Mouse (Mus musculus) lung, embryonic 16.5 days (tissue): ENCODE measurements at regions not wholly inside any gene's neighbourhood (a gene's known extent, or its start where the extent isn't known, plus 50 kb on each side); places are given as distances from the start of the nearest gene placed in this dataset.

Source experiments
- ATAC-seq: fragments of 200-750 bp; cut with Nextera tagmentation; 2 replicates; pipeline ENCODE4 v1.8.0; 2017; ENCODE audit warnings: low read depth, mild to moderate bottlenecking, moderate library complexity
- H3K27ac ChIP-seq: fragments of 300-500 bp; sonication (generic); 2 replicates; pipeline ENCODE4 v1.5.1; 2014; ENCODE audit warnings: mild to moderate bottlenecking, control low read depth, low read length
- H3K27me3 ChIP-seq: fragments of 300-500 bp; sonication (generic); 2 replicates; pipeline ENCODE4 v1.6.1; 2014; ENCODE audit warnings: low read depth, low read length, mixed read lengths; ENCODE audit not compliant: control insufficient read depth, insufficient read depth
- H3K36me3 ChIP-seq: fragments of 300-500 bp; sonication (generic); 2 replicates; pipeline ENCODE4 v1.6.1; 2014; ENCODE audit warnings: low read length; ENCODE audit not compliant: control insufficient read depth, insufficient read depth
- H3K4me1 ChIP-seq: fragments of 300-500 bp; sonication (generic); replicated peaks from 2 replicates; pipeline ENCODE4 v1.6.1; 2014; ENCODE audit warnings: low read length, mixed read lengths; ENCODE audit not compliant: control insufficient read depth, insufficient read depth
- H3K4me2 ChIP-seq: fragments of 300-500 bp; sonication (generic); 2 replicates; pipeline ENCODE4 v1.6.1; 2014; ENCODE audit warnings: low read depth, low read length, control low read depth
- H3K4me3 ChIP-seq: fragments of 300-500 bp; sonication (generic); 2 replicates; pipeline ENCODE4 v1.5.1; 2014; ENCODE audit warnings: mild to moderate bottlenecking, low read length, control low read depth
- H3K9ac ChIP-seq: fragments of 300-500 bp; sonication (generic); 2 replicates; pipeline ENCODE4 v1.6.1; 2014; ENCODE audit warnings: low read length, control low read depth
- H3K9me3 ChIP-seq: fragments of 300-500 bp; sonication (generic); 2 replicates; pipeline ENCODE4 v1.6.1; 2016; ENCODE audit warnings: low read length; ENCODE audit not compliant: control insufficient read depth
- WGBS: fragments of 180-500 bp; shearing (Covaris S2); extraction: QIAGEN DNeasy Blood & Tissue Kit; methylation state at CpG from one replicate; pipeline ENCODE4 v1.1.7; 2014; 5-methylcytosine and 5-hydroxymethylcytosine counted together

- Histone ChIP-seq H3K4me2 (no peak overlapping the region), H3K27ac (no peak overlapping the region), H3K36me3 (no peaks in the 10 kb centered on the region), H3K4me1 (no peaks in the 10 kb centered on the region), H3K9me3 (no peaks in the 10 kb centered on the region), H3K4me3 (no peak overlapping the region), H3K27me3 (no peaks in the 10 kb centered on the region), H3K9ac (no peak overlapping the region)
- ATAC-seq: no peak
- WGBS: 83% methylated on average over 7 of the region's 7 CpGs
Observed at GRCm38 (mm10) chr11:105538421-105539210, 51.2 kb upstream of the Tanc2 start.

GRCm38 (mm10) chr11:105532616-105533015 lies 57.2 kb upstream of the Tanc2 start:
- H3K27me3 ChIP-seq: no peaks in the 10 kb centered on the region
- 68% methylated on average over 5 of the region's 5 CpGs for WGBS
- no peaks in the 10 kb centered on the region for H3K36me3 ChIP-seq
- no peak overlapping the region for H3K9ac ChIP-seq
- H3K27ac ChIP-seq: no peak overlapping the region
- ATAC-seq: no peak
- no peaks in the 10 kb centered on the region for H3K9me3 ChIP-seq
- H3K4me2 ChIP-seq: no peak overlapping the region
- H3K4me3 ChIP-seq: no peak overlapping the region
- no peaks in the 10 kb centered on the region for H3K4me1 ChIP-seq

GRCm38 (mm10) chr11:105530711-105531157 lies 59.1 kb upstream of the Tanc2 start:
- Histone ChIP-seq H3K4me2 (no peak overlapping the region), H3K27me3 (no peaks in the 10 kb centered on the region), H3K9me3 (no peaks in the 10 kb centered on the region), H3K27ac (no peak overlapping the region), H3K4me3 (no peak overlapping the region), H3K9ac (no peak overlapping the region), H3K36me3 (no peaks in the 10 kb centered on the region), H3K4me1 (peaks cover 9% of the 10 kb centered on the region)
- WGBS: 75% methylated on average over 10 of the region's 10 CpGs
- ATAC-seq: no peak

- H3K9me3 ChIP-seq: no peaks in the 10 kb centered on the region
- H3K4me3 ChIP-seq: no peak overlapping the region
- no peak overlapping the region for H3K4me2 ChIP-seq
- 89% methylated on average over 4 of the region's 4 CpGs for WGBS
- H3K36me3 ChIP-seq: no peaks in the 10 kb centered on the region
- ATAC-seq: peak; percentile 16; the same call in 1 of the 2 replicates
- H3K9ac ChIP-seq: no peak overlapping the region
- peak overlapping the region; percentile 4; the same call in 1 of the 2 replicates for H3K27ac ChIP-seq
- H3K4me1 ChIP-seq: peaks cover 16% of the 10 kb centered on the region
- no peaks in the 10 kb centered on the region for H3K27me3 ChIP-seq
Observed at GRCm38 (mm10) chr11:105526066-105526465, 63.7 kb upstream of the Tanc2 start.

- H3K9ac ChIP-seq: no peak overlapping the region
- no peaks in the 10 kb centered on the region for H3K36me3 ChIP-seq
- H3K4me3 ChIP-seq: no peak overlapping the region
- no peaks in the 10 kb centered on the region for H3K9me3 ChIP-seq
- H3K27me3 ChIP-seq: no peaks in the 10 kb centered on the region
- H3K4me1 ChIP-seq: peaks cover 16% of the 10 kb centered on the region
- peak overlapping the region; percentile 51 for H3K27ac ChIP-seq
- peak; percentile 96 for ATAC-seq
- no peak overlapping the region for H3K4me2 ChIP-seq
- WGBS: 8% methylated on average over 5 of the region's 5 CpGs
Observed at GRCm38 (mm10) chr11:105525608-105526007, 64.2 kb upstream of the Tanc2 start.

GRCm38 (mm10) chr11:105524400-105524799 lies 65.4 kb upstream of the Tanc2 start:
- H3K4me1 ChIP-seq: peaks cover 16% of the 10 kb centered on the region
- H3K36me3 ChIP-seq: no peaks in the 10 kb centered on the region
- H3K4me3 ChIP-seq: no peak overlapping the region
- H3K9ac ChIP-seq: no peak overlapping the region
- no peaks in the 10 kb centered on the region for H3K9me3 ChIP-seq
- no peak overlapping the region for H3K27ac ChIP-seq
- H3K4me2 ChIP-seq: no peak overlapping the region
- no peak for ATAC-seq
- no peaks in the 10 kb centered on the region for H3K27me3 ChIP-seq
- WGBS: 52% methylated on average over 8 of the region's 8 CpGs

- Histone ChIP-seq H3K9ac (no peak overlapping the region), H3K4me2 (no peak overlapping the region), H3K4me3 (no peak overlapping the region), H3K36me3 (no peaks in the 10 kb centered on the region), H3K9me3 (no peaks in the 10 kb centered on the region), H3K27me3 (no peaks in the 10 kb centered on the region), H3K4me1 (peaks cover 16% of the 10 kb centered on the region), H3K27ac (no peak overlapping the region)
- ATAC-seq: no peak
- 48% methylated on average over 8 of the region's 8 CpGs for WGBS
Observed at GRCm38 (mm10) chr11:105523765-105524164, 66.0 kb upstream of the Tanc2 start.

GRCm38 (mm10) chr11:105520398-105520797 lies 63.9 kb upstream of the March10 start:
- no peak overlapping the region for H3K9ac ChIP-seq
- no peak overlapping the region for H3K27ac ChIP-seq
- peaks cover 4% of the 10 kb centered on the region for H3K4me1 ChIP-seq
- no peaks in the 10 kb centered on the region for H3K27me3 ChIP-seq
- no peaks in the 10 kb centered on the region for H3K9me3 ChIP-seq
- H3K4me2 ChIP-seq: no peak overlapping the region
- H3K4me3 ChIP-seq: no peak overlapping the region
- ATAC-seq: no peak
- WGBS: 90% methylated on average over 3 of the region's 3 CpGs
- H3K36me3 ChIP-seq: no peaks in the 10 kb centered on the region

- peaks cover 10% of the 10 kb centered on the region for H3K4me1 ChIP-seq
- no peak overlapping the region for H3K27ac ChIP-seq
- H3K36me3 ChIP-seq: no peaks in the 10 kb centered on the region
- H3K9ac ChIP-seq: no peak overlapping the region; the same call in 1 of the 2 replicates
- no peaks in the 10 kb centered on the region for H3K9me3 ChIP-seq
- H3K4me3 ChIP-seq: no peak overlapping the region
- no peak overlapping the region for H3K4me2 ChIP-seq
- 51% methylated on average over 10 of the region's 10 CpGs for WGBS
- 0 out of 2 replicates have a peak, but pooled peaks have one; percentile 36 for ATAC-seq
- H3K27me3 ChIP-seq: no peaks in the 10 kb centered on the region
Observed at GRCm38 (mm10) chr11:105513275-105513674, 56.7 kb upstream of the March10 start.
